Mouse (Mus musculus) liver, adult 2 months (tissue): ENCODE measurements around the gene Crocc2.

Source experiments
- CTCF ChIP-seq: fragments of 200-500 bp; IDR thresholded peaks from 2 replicates; pipeline ENCODE4 v1.5.1; 2011; ENCODE audit warnings: low read depth, low read length, control low read depth
- POLR2A ChIP-seq: fragments of 200-500 bp; IDR thresholded peaks from 2 replicates; pipeline ENCODE4 v1.6.1; 2011; ENCODE audit warnings: low read length, control low read depth; ENCODE audit not compliant: insufficient read depth; ENCODE audit errors: extremely low read depth

DNA sequence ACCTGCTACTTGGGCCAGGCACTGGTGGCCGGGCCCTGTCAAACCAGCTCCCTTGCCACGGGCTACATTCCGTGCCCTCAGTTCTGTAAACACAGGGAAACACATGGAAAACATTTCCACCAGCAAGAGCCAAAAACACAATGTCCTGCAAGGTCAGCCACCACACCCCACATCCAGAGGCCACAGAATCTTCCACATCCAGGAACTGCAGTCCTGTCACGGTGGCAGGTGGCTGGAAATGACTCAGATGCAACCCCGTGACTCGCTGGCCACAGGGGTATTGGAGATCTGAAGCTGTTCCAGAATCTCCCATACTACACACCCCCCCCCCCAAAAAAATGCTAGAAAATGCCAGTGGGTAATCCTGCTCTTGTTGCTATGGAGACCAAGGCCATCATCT is 60.7 kb downstream of the Crocc2 start:
- TF ChIP-seq POLR2A (no peak), CTCF (no peak)
